Mouse (Mus musculus): Measurements from ENCODE around the gene Ceacam19.
A peak's percentile ranks its signal among the peaks of the same experiment; 100 is the strongest.

Ceacam19 gene

DNA sequence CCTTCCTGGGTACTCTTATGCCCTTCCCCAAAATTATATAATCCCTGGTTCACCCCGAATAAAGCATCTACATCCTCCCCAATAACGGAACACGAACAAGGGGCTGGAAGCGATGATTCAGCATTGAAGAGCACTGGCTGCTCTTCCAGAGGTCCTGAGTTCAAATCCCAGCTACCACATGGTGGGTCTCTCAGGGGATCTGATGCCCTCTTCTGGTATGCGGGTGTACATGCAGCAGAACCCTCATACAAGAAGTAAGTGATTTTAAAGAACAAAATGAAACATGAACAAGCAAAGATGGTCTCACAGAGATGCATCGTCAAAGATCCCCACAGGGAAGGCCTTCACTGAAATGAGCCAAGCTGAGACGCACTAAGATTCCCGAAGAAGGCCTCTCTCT lies 7.0 kb downstream of the Ceacam19 start:
- no peak for DNase-seq (ENCODE audit: low spot score in 2 of 2)

DNA sequence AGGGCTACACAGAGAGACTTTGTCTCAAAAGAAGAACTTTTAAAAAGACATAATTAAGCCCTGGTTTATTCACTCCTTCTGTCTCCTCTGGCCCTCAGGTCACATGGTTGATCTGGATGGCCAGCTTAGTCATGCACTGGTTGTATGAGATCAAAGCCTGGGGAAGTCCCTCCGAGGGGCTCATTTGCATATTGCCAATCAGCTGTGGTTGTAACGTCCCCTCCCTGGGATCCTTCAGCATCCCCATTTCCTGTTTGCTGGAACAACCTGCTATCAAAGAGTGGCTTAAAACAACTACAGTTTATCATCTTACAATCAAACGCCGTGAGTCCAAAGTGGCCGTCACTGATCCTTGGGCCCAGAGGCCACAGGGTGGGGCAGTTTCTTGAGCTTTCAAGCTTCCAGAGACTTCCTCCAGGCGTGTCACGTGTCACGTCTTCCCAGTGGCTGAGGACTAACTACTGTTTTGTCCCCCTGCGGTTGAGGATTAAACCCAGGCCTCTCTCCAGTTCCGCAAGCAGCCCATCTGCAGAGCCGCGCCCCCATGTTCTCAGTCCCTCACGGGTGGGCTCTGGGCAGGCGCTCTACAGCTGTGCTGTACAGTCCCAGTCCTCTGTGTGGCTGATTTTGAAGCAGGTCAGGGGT lies 10.9 kb downstream of the Ceacam19 start:
- no peak for DNase-seq (ENCODE audit: low spot score in 2 of 2)

DNA sequence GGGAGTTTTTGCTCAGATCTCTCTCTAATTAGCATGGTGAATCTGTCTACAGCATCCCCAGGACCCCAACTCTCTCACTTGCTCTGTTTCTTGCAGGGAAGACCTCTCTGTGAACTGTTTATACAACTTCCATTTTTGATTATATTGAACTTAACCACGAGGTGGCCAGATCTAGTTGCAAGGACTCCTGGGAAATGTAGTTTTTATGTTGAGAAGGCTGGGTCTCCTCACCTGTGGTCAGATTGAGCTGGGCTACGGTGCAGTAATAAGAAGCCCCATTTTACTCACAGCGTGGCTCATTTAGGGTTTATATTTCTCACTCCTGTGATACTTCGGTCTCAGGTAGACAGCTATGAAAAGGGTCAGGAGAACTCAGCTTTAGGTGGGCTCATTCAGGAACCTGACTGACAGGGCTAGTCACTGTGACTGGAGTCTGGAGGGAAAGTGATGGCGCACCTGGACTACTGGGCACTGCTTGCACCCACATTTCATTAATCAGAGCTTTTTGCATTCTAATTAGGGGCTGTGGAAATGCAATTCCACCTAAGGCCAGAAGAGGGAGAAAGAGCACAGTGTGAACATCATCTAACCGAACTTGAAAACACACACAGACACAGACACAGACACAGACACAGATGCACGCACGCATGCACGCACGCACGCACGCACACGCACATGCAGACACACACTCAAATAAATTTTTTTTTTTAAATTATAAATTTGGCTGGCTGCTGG lies 11.7 kb downstream of the Ceacam19 start:
- peak in 1 of 2 experiments; percentile 21 for DNase-seq (ENCODE audit: low spot score in 2 of 2)

DNA sequence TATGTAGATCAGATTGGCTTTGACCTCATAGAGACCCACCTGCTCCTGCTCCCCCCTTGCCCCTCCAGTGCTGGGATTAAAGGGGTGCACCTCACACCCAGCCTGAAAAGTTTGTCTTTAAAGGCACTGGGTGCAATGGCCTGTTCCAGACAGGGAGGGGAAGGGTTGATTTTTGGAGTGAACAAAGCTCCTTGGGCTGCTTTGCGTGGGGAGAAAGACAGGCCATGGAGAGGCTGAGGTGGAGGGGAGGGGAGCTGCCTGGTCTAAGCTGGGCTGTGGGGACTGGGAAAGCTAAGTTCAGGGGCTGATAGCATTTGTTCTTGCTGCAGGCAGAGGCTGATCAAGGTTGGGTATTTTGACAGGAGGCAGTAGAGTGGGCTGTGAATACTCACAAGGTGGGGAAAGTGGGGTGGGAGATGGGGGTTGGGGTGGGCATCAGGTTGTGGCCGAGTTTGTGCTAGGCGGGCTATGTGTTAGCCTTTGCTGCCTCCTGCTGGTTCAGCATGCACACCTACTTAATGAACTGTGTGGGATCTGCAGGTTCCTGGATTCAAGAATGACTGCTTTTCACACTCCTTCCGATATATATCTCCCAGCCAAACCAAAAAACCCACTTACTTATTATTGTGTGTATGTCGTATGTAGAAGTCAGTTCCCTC lies 15.7 kb downstream of the Ceacam19 start:
- no peak for DNase-seq (ENCODE audit: low spot score in 2 of 2)

DNA sequence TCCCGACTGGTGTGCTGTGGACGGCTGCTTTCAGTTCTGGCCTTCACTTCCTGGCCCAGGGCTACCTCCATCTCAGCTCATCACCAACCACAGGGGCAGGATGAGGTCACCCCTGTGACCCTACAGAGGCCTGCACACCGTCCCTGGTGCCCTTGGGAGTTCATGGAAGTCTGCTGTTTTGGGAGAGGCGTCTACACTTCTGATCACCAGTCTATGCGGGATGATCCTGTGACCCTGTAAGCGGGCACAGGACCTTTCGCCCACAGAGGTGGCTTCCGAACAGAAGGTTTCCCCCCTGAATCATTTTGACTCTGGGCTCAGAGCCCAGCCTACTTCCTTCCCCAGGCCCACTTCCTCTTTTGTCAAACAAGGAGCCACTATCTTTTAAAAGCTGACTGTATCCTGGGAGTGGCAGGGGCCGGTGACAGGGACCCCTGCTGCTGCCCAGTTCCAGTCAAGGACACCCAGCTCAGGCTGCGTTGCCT lies 16.6 kb downstream of the Ceacam19 start:
- no peak for DNase-seq (ENCODE audit: low spot score in 2 of 2)

GRCm38 (mm10) chr7:19867751-19868399 lies 19.9 kb downstream of the Ceacam19 start:
- DNase-seq (ENCODE audit: low spot score in 2 of 2) = no peak

- no peak for DNase-seq (ENCODE audit: low spot score in 2 of 2)
Measured at GRCm38 (mm10) chr7:19866490-19866889, 21.3 kb downstream of the Ceacam19 start.

- DNase-seq (ENCODE audit: low spot score in 2 of 2) = no peak
Measured at GRCm38 (mm10) chr7:19865246-19866036, 22.3 kb downstream of the Ceacam19 start.

- DNase-seq (ENCODE audit: low spot score in 2 of 2) = no peak
Measured at GRCm38 (mm10) chr7:19864241-19864640, 23.5 kb downstream of the Ceacam19 start.

DNA sequence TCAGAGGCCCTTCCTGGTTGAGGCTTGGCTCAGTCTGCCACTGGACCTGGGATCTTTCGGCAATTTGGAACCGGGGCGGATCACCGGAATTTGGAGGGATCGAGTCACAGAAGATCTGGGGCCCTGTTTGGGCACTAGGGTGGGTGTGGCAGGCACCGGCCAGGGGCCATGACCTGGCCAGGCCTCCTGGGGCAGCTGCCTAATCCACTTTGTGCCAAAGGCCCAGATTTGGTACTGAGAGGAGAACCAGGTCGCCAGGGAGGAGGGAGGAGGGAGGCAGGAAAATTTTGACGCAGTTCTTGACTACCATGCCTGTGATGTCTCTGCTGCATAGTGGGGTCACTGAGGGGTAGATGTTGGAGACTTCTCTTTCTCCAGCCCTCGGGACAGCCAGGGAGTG lies 26.6 kb downstream of the Ceacam19 start, which contains the start of gene Ceacam16:
Gene Ceacam16, minus strand, starts transcription at position 101 of the 400 bp plus-strand sequence.
- no peak for DNase-seq (ENCODE audit: low spot score in 2 of 2)

DNA sequence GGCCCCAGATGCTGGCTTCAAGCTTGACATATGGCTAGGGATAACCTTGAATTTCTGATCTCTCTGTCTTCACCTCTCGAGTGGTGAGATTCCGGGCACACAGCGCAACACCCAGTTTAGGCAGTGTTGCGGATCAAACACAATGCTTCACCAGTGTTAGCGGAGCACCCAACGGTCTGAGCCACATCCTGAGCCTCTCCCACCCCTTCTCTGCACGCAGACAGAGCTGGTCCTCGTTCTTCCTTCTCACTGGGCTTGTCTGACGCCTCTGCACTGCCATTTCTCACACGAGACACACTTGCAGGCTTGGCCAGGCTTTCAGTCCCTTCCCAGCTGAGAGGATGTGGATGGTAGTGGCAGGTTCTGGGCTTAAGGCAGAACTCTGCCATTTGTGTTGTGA lies 28.0 kb downstream of the Ceacam19 start:
- no peak for DNase-seq (ENCODE audit: low spot score in 2 of 2)

DNA sequence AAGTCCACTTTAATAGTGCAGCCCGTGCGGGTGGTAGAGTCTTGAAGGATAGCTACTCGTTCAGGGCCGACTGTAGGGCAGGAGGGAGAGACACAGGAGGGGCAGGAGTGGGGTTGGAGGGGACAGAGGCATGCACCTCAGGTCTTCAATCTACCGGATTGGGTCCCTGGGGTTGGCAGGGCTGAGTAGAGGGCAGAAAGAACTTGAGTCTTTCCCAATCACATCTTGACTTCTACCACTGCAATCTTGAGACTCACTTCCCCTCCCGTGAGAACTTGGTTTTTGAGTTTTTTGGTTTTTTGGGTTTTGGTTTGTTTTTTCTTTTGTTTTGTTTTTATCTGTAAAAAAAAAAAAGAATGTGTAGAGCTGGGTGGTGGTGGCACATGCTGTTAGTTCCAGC lies 31.5 kb downstream of the Ceacam19 start:
- DNase-seq (ENCODE audit: low spot score in 2 of 2) = no peak

DNA sequence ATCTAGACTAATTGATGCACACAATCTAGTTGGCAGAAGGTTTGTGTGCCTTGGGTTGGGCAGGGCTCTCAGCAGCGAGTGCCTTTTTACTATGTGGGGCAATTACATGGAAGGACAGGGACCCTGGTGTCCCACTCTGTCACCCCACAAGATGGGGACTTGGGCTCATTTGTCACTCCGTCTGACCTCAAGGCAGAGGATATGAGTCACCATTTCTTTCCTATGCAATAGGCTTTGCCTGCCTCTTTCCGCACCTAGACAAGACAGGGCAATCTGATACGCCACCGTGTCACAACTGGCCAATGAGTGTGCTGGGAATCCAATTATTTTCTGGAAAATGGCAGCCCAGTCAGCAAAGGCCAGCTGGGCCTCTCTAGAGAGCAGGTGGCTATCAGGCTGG lies 32.1 kb downstream of the Ceacam19 start:
- no peak for DNase-seq (ENCODE audit: low spot score in 2 of 2)

- no peak for DNase-seq (ENCODE audit: low spot score in 2 of 2)
Measured at GRCm38 (mm10) chr7:19853526-19853925, 34.2 kb downstream of the Ceacam19 start.

DNA sequence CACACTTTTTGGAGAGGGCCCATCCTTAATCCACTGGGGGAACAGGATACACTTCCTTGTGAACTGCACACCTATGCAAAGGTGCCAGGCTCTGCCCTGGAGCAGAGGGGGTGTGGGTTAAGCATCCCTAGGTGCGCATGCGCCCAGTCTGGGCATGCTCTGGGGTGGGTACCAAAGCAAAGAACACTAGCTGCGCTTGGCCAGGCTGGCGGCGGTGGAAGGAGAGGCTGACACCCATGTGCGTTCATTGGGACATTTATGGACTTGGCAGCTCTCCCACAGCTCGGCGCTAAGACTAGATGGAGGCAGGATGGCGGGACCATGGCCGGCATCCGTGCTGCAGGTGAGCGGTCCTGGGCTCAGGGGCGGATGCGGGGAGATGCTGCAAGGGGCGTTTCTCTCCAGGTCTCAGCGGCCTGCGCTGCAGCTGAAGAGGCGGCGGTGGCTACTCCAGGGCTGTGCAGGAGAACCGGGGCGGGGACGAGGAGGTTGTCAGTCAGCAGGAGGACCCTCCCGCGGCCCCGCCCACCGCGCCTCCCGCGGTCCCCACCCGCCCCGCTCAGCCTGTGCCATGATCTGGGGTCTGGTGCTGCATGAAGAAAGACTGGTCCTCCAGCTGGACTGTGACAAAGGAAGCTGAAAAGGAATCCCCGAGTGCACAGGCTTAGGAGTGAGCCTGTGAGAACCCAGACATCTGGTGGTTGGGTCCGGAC lies 35.8 kb downstream of the Ceacam19 start, which contains the start of gene Gm19345:
Gene Gm19345, plus strand, starts transcription at position 146 of the 713 bp plus-strand sequence.
- no peak for DNase-seq (ENCODE audit: low spot score in 2 of 2)

DNA sequence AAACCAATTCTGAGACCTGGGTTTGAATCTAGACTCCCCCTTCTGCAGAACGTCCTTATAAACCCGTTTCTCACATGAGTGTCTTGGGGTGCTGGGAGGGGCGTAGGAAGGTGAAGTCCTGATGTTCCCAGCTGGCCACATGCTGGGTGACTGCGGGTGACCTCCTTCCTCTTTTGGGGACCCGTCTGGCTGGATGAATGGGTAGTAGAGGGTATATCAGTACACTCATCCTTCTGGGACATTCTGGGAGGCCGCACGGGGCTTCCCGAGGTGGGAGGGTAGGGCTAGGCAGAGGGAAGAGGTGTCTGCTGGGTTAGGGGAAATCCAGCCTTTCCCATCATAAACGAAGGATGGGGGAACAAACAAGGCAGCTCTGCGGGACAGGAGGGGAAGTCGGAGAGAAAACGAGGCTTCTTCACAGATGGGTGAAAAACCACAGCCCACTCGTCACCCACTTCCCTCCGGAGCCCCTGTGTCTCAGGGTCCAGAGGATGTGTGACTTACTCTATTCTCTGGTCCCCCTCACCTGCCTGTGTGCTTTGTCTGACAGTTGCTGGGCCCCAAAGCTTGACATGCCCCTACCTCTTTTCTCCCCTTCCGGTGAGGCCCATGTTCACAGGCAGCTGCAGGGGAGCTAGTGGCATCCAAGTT lies 43.1 kb downstream of the Ceacam19 start:
- DNase-seq (ENCODE audit: low spot score in 2 of 2) = no peak

DNA sequence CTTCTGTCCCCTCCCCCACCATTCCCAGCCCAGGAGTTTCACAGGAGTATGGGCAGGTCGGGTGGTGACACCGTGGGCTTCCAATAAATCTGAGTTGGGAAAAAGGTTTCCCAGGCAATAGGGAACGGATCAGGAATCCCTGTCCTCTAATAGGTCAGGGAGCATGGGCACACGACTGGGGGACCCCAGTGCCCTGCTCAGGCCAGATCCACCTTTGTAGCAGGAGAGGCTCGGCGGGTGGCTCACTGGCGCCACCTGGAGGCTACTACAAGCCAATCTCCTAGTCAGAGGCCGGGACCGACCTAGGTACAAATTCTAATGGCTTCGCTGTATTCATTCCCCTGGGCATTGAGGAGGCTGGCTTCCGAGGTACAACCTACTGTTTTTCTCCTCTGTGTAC lies 44.2 kb downstream of the Ceacam19 start:
- peak; percentile 53 to 69 for DNase-seq (ENCODE audit: low spot score in 2 of 2)

GRCm38 (mm10) chr7:19842885-19843504 lies 44.8 kb downstream of the Ceacam19 start:
- DNase-seq (ENCODE audit: low spot score in 2 of 2) = no peak

DNA sequence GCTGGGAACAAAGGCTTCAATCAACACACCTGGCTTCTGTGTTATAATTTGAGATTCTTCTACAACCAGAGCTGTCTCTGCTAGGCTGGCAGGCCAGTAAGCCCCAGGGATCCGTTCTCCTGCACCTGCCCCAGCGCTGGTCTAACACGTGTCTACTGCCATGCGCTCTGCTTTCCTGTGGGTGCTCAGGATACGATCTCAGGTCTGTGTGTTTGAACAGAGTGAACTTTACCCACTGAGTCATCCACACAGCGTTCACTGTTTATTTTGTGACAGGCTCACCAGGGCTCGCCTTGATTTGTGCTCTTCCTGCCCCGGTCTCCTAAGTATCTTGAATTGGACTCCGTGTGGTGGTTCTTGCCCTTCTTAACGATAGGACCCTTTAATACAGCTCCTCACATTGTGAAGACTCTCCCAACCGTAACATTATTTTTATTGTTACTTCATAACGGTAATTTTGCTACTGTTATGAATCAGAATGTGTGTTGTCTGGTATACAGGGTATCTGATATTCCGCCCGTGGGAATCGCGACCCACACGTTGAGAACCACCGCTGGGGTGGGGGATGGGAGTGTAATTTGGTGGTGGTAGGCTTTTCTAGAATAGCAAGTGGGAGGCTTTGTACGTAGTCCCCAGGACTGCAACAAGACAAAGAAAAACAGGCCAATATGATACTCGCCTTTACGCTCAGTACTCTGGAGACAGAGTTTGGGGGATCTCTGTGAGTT lies 45.9 kb downstream of the Ceacam19 start:
- DNase-seq (ENCODE audit: low spot score in 2 of 2) = peak in 1 of 2 experiments; percentile 65

Measured in urinary bladder, adult 18-20 months (tissue).